Mouse (Mus musculus) hindbrain, embryonic 10.5 days (tissue): ENCODE measurements around the gene Sfxn3. TPM values are rescaled to one million over a fixed set of nuclear protein-coding genes. Genes with fewer than 3 reads are reported as not detected.

Source experiments
- DNase-seq: peaks from one replicate; pipeline ENCODE4 v3.0.0-alpha.2; 2017; ENCODE audit warnings: low spot score
- H3K27ac ChIP-seq: fragments of 300-500 bp; sonication (generic); 2 replicates; pipeline ENCODE4 v1.5.1; 2016; ENCODE audit warnings: mild to moderate bottlenecking, moderate library complexity
- H3K27me3 ChIP-seq: fragments of 300-500 bp; sonication (generic); 2 replicates; pipeline ENCODE4 v1.6.1; 2016; ENCODE audit warnings: mild to moderate bottlenecking; ENCODE audit not compliant: poor library complexity, insufficient read depth, severe bottlenecking
- H3K36me3 ChIP-seq: fragments of 300-500 bp; sonication (generic); 2 replicates; pipeline ENCODE4 v1.6.1; 2016; ENCODE audit warnings: mild to moderate bottlenecking, moderate library complexity
- H3K4me1 ChIP-seq: fragments of 300-500 bp; sonication (generic); replicated peaks from 2 replicates; pipeline ENCODE4 v1.6.1; 2016; ENCODE audit warnings: mild to moderate bottlenecking
- H3K4me3 ChIP-seq: fragments of 300-500 bp; sonication (generic); 2 replicates; pipeline ENCODE4 v1.5.1; 2016; ENCODE audit warnings: mild to moderate bottlenecking, moderate library complexity
- H3K9me3 ChIP-seq: fragments of 300-500 bp; sonication (generic); 2 replicates; pipeline ENCODE4 v1.6.1; 2016; ENCODE audit warnings: mild to moderate bottlenecking, moderate library complexity
- WGBS: fragments of 180-500 bp; shearing (Covaris S2); methylation state at CpG from one replicate; pipeline ENCODE4 v1.1.7; 2016; 5-methylcytosine and 5-hydroxymethylcytosine counted together
- polyA plus RNA-seq: library from polyadenylated mRNA; unstranded; fragments of >200 nt; fragmentation: Nextera tagmentation; extraction: Ambion mirVana; gene quantifications from 2 replicates; pipeline ENCODE4 v1.2.1, GENCODE M21; 2016

Gene Sfxn3
- polyA plus RNA-seq, 1 experiment from 2014 or later: 17.8 TPM

- Histone ChIP-seq H3K4me1 (peaks cover 46% of the 10 kb centered on the region), H3K4me3 (no peak overlapping the region), H3K36me3 (no peaks in the 10 kb centered on the region), H3K27ac (no peak overlapping the region), H3K27me3 (peaks cover 89% of the 10 kb centered on the region), H3K9me3 (no peaks in the 10 kb centered on the region)
- 52% methylated on average over 13 of the region's 13 CpGs for WGBS
- DNase-seq: no peak
These were observed 7.1 kb upstream of the Sfxn3 start for GRCm38 (mm10) chr19:45040214-45040613.

- H3K4me1 ChIP-seq: peaks cover 60% of the 10 kb centered on the region
- peaks cover 92% of the 10 kb centered on the region for H3K27me3 ChIP-seq
- H3K9me3 ChIP-seq: no peaks in the 10 kb centered on the region
- H3K36me3 ChIP-seq: no peaks in the 10 kb centered on the region
- H3K27ac ChIP-seq: no peak overlapping the region
- 66% methylated on average over 11 of the region's 11 CpGs for WGBS
- DNase-seq: no peak
- H3K4me3 ChIP-seq: no peak overlapping the region
These were observed 2.8 kb upstream of the Sfxn3 start for GRCm38 (mm10) chr19:45044389-45044927.

DNA sequence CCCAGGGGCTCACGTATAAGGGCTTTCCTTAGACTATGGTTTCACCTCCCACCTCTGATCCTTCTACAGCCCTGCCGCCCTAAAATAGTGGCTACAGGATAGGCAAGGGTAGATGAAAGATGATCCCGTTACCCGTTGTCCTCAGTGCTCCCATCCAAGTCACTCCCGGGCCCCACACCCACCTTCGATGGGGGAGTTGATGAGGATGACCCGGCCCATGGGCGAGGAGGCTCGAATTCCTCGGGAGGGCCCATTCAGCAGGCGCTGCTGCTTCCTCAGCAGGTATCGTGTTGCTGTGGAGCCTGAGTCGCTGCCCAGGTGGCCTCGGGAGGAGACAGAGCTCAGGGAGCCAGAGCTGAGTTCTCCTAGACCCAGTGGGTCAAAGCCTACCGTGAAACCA is 2.1 kb upstream of the Sfxn3 start:
- no peaks in the 10 kb centered on the region for H3K9me3 ChIP-seq
- peaks cover 92% of the 10 kb centered on the region for H3K27me3 ChIP-seq
- H3K4me3 ChIP-seq: no peak overlapping the region
- no peak for DNase-seq
- H3K4me1 ChIP-seq: peaks cover 54% of the 10 kb centered on the region
- no peaks in the 10 kb centered on the region for H3K36me3 ChIP-seq
- WGBS: 47% methylated on average over 15 of the region's 15 CpGs
- H3K27ac ChIP-seq: no peak overlapping the region

DNA sequence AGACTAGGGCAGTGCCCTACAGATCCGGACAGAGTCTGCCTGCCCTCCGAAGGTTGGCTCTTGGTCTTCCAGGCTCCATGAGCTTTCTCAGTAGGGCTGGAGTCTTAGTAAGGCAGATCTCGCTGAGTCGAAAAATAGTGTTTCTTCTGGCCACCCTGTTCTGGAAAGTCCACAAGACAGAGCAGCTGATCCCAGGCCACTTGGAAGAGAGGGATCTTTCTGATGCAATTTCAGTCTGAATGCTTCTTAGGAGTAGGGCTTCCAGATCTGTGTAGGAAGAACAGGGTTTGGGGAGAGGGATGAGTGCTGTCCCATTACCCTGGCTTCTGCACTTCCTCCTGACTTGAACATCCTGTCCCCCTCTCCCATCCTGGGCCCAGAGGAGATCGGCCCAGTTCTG is 1.7 kb upstream of the Sfxn3 start, which contains the start of gene Pdzd7:
Gene Pdzd7 (minus strand): TSS at position 67 of the 400 bp plus-strand sequence.
- H3K27ac ChIP-seq: peak within 1 kb of the TSS; percentile 86

DNA sequence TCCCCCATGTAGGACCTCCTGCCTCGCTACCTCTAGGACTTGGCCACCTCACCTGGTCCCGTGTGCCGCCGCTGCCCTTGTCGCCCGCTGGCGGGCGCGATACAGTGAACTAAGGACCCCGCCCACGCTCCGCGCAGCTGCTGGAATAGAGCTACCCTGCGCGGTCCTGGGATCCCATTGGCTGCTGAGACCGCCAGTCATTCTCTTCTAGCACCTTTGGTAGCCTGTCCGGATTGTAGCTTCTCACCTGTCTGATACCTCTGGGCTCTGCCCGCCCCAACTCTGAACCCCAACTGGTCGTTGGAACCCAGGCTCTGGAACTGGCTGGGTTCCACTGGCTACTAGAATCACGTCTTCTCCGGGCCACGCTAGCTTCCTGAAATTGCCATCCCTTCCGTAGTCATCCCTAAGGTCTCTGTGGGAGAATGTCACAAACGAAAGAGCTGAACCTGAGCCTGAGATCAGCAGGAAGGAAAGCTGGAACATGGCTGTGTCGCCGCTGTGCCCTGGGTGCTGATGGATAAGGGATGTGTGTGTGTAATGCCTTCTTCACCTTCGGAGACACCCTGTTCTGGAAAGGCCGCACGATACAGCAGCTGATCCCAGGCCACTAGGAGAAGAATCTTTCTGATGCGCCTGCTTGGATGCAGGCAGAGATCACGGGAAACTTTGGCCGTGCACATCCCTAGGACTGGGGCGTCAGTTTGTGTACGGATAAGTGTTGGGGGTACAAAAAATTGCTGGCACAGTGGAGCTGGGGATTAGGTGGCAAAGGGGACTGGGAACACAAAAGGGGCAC is 581 bp upstream of the Sfxn3 start:
- Histone ChIP-seq H3K4me1 (peaks cover 43% of the 10 kb centered on the region), H3K27me3 (peaks cover 83% of the 10 kb centered on the region), H3K36me3 (no peaks in the 10 kb centered on the region), H3K4me3 (peak overlapping the region; percentile 61), H3K9me3 (no peaks in the 10 kb centered on the region), H3K27ac (peak overlapping the region; percentile 86)
- 2% methylated on average over 34 of the region's 34 CpGs for WGBS
- peak; percentile 62 for DNase-seq

More for the DNA sequence above, 1.7 kb upstream of the Sfxn3 start, which contains the start of gene Pdzd7:
- peaks cover 53% of the 10 kb centered on the region for H3K4me1 ChIP-seq
- H3K9me3 ChIP-seq: no peaks in the 10 kb centered on the region
- peak within 1 kb of the TSS; percentile 61 for H3K4me3 ChIP-seq
- WGBS: 75% methylated on average over 5 of the region's 5 CpGs
- no peak for DNase-seq
- peaks cover 92% of the 10 kb centered on the region for H3K27me3 ChIP-seq
- no peaks in the 10 kb centered on the region for H3K36me3 ChIP-seq

- no peaks in the 10 kb centered on the region for H3K9me3 ChIP-seq
- peak overlapping the region; percentile 86 for H3K27ac ChIP-seq
- peaks cover 70% of the 10 kb centered on the region for H3K27me3 ChIP-seq
- H3K4me1 ChIP-seq: peaks cover 41% of the 10 kb centered on the region
- peak overlapping the region; percentile 61 for H3K4me3 ChIP-seq
- WGBS: 62% methylated on average over 11 of the region's 11 CpGs
- peaks cover 10% of the 10 kb centered on the region; the same call in 1 of the 2 replicates for H3K36me3 ChIP-seq
- no peak for DNase-seq
These were observed 786 bp downstream of the Sfxn3 start for GRCm38 (mm10) chr19:45047935-45048643.

DNA sequence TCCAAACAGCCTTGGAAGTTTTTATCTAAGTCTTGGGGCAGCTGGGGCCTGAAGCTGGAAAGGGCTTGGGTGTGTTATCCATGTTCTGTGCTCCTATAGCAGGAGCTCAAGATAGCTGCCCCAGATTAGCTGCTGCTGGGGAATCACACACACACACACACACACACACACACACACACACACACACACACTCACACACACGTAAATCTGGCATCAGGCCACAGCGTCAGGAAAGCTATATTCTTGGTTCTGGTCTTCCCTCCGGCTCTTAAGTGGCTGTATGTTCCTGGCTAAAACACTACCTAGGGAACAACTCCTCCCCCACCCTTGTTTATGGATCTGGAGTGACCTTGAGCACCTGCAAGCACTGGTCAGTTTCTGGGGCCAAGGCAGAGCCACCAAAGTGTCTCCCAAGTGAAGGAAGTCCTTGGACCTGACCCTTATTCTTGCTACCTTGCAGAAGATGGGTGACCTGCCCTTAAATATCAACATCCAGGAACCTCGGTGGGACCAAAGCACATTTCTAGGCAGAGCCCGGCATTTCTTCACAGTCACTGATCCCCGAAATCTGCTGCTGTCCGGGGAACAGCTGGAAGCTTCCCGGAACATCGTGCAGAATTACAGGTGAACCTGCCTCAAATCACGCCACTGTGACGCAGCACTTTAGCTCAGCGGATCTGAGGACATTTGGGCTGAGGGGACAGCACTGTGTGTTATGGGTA is 1.5 kb downstream of the Sfxn3 start:
- Histone ChIP-seq H3K9me3 (no peaks in the 10 kb centered on the region), H3K4me3 (peak overlapping the region; percentile 61; the same call in 1 of the 2 replicates), H3K27ac (peak overlapping the region; percentile 86; the same call in 1 of the 2 replicates), H3K36me3 (peaks cover 14% of the 10 kb centered on the region; the same call in 1 of the 2 replicates), H3K4me1 (peaks cover 41% of the 10 kb centered on the region), H3K27me3 (peaks cover 63% of the 10 kb centered on the region)
- no peak for DNase-seq
- 86% methylated on average over 12 of the region's 12 CpGs for WGBS

DNA sequence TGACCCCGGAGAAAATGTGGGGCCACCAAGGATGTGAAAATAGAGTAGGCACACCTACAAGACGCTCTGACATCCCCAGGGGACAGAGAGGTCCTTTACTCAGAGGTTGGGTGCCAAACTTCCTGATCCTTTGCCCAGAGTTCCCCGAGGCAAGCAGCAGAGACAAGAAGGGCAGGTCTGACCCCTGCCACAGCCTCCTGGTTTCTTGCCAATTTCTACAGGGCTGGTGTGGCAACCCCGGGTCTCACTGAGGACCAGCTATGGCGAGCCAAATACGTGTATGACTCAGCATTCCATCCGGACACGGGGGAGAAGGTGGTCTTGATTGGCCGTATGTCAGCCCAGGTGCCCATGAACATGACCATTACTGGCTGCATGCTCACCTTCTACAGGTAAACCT is 2.2 kb downstream of the Sfxn3 start:
- H3K4me3 ChIP-seq: no peak overlapping the region
- H3K27ac ChIP-seq: no peak overlapping the region
- 81% methylated on average over 9 of the region's 9 CpGs for WGBS
- H3K9me3 ChIP-seq: no peaks in the 10 kb centered on the region
- peaks cover 43% of the 10 kb centered on the region for H3K4me1 ChIP-seq
- peaks cover 59% of the 10 kb centered on the region for H3K27me3 ChIP-seq
- DNase-seq: no peak
- H3K36me3 ChIP-seq: peaks cover 18% of the 10 kb centered on the region; the same call in 1 of the 2 replicates

GRCm38 (mm10) chr19:45053451-45053850 is 6.1 kb downstream of the Sfxn3 start:
- Histone ChIP-seq H3K27me3 (peaks cover 30% of the 10 kb centered on the region), H3K4me1 (peaks cover 27% of the 10 kb centered on the region), H3K4me3 (no peak overlapping the region), H3K9me3 (no peaks in the 10 kb centered on the region), H3K36me3 (peaks cover 18% of the 10 kb centered on the region; the same call in 1 of the 2 replicates), H3K27ac (no peak overlapping the region)
- DNase-seq: no peak
- WGBS: 89% methylated on average over 8 of the region's 8 CpGs

DNA sequence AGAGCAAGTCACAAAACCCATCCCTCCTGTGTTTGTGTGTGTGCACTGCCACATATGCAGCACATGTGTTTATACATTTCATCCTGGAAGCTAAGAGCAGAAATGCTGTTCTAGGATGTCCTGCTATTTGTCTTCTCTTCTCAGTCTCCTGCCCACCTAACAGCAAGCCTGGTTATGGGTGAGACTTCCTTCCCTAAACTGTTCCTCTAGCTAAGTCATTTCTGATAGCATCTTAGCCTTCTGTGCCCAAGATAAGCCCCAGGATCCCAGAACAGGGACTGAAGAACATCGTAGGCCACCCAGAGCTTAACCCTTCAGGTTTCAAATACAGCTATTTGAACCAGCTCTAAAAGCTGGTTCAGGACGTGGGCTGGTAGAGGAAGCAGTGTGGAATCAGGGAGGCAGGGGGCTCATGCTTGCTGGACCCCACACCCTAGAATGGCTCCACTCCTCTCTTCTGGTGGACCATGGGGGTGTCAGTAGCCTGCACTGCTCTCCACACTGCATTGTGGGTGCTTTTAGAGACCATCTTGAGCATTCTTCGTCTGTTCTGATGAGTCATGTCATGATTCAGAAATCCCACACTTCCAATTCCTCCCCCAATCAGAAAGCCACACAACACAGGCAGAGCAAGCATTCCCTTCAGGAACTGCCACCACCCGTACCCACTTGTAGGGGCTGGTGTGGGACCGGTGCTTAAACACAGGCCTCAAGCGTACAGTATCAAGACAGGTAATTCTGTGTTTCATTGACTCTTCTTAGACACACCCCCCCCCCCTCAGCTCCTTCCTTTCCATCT is 7.8 kb downstream of the Sfxn3 start:
- Histone ChIP-seq H3K4me3 (no peak overlapping the region), H3K27ac (no peak overlapping the region), H3K9me3 (no peaks in the 10 kb centered on the region), H3K36me3 (peaks cover 18% of the 10 kb centered on the region; the same call in 1 of the 2 replicates), H3K27me3 (peaks cover 14% of the 10 kb centered on the region), H3K4me1 (peaks cover 31% of the 10 kb centered on the region)
- DNase-seq: no peak
- 85% methylated on average over 6 of the region's 6 CpGs for WGBS

DNA sequence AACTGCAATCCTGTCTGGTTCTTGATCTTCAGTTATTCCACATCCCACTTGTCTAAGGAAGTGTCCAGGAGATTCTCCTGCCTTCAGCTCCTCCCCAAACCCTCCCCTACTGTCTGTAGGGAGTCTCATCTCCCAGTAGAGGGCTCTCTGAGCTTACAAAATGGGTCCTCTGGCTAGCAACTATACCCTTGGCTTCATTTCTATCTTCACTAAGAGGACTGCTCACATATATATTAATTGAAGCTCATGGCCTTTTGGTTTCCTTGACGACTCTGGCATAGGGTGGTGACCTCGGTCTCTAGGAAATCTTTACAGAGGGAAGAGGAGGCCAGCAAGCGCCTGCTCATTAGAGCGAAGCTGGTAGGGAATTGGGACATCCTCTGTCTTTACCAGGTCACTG is 9.1 kb downstream of the Sfxn3 start:
- peak overlapping the region; percentile 96; the same call in 1 of the 2 replicates for H3K27ac ChIP-seq
- peaks cover 7% of the 10 kb centered on the region; the same call in 1 of the 2 replicates for H3K27me3 ChIP-seq
- H3K4me1 ChIP-seq: peaks cover 31% of the 10 kb centered on the region
- whole genome bisulfite sequencing: 37% methylated on average over 4 of the region's 4 CpGs
- DNase-seq: no peak
- 0 out of 2 replicates have a peak overlapping the region, but pooled peaks have one; percentile 6 for H3K4me3 ChIP-seq
- H3K9me3 ChIP-seq: no peaks in the 10 kb centered on the region
- H3K36me3 ChIP-seq: peaks cover 18% of the 10 kb centered on the region; the same call in 1 of the 2 replicates
